13 mouse cellular contexts compared by ENCODE assay signal in genomic region chr6:145713241-145714114, GRCm38 (mm10). TPM values are rescaled to one million over a fixed set of nuclear protein-coding genes. Genes with fewer than 3 reads are reported as not detected.
DNase-seq lines count a peak whose midpoint lies in the region; ATAC-seq and TF ChIP-seq lines count a peak whose summit lies in the region.
"Had no signal": no experiment of that assay in that cellular context is flagged by ENCODE, and none has a peak within 500 bp of the region (broad histone marks: within the 10 kb centered on the region; RNA-seq: fewer than 3 reads in every experiment).

No protein-coding gene starts in this region.

- H3K9me3 ChIP-seq in heart, embryonic 10.5 days: no peaks in the 10 kb centered on the region
- H3K9me3 ChIP-seq in heart, embryonic 12.5 days (replicated peaks): no peaks in the 10 kb centered on the region
- H3K9me3 ChIP-seq in ES-Bruce4 (replicated peaks; ENCODE audit: control insufficient read depth, insufficient read depth, low read length, poor library complexity, severe bottlenecking): peaks cover 5% of the 10 kb centered on the region
- no peaks in the 10 kb centered on the region for H3K9me3 ChIP-seq in midbrain, embryonic 16.5 days (replicated peaks; ENCODE audit: control insufficient read depth, low read length, poor library complexity, severe bottlenecking)
- H3K9me3 ChIP-seq: embryonic facial prominence, embryonic 15.5 days had no signal

- TF ChIP-seq EP300 in ES-Bruce4 (IDR thresholded peaks at IDR 0.05; ENCODE audit: insufficient read depth, low read depth, low read length): peak; percentile 87

- no peak overlapping the region for H3K4me2 ChIP-seq in heart, embryonic 12.5 days
- H3K4me2 ChIP-seq in midbrain, embryonic 16.5 days (ENCODE audit: low read length): no peak overlapping the region
- H3K4me2 ChIP-seq: embryonic facial prominence, embryonic 15.5 days had no signal

- H3K9ac ChIP-seq in heart, embryonic 12.5 days: no peak overlapping the region
- H3K9ac ChIP-seq in ES-Bruce4 (ENCODE audit: low read depth, poor library complexity, severe bottlenecking): no peak overlapping the region
- no peak overlapping the region for H3K9ac ChIP-seq in midbrain, embryonic 16.5 days (ENCODE audit: low read depth, low read length)
- H3K9ac ChIP-seq: embryonic facial prominence, embryonic 15.5 days had no signal

- no peaks in the 10 kb centered on the region for H3K36me3 ChIP-seq in heart, embryonic 10.5 days
- no peaks in the 10 kb centered on the region for H3K36me3 ChIP-seq in heart, embryonic 12.5 days
- H3K36me3 ChIP-seq in ES-Bruce4 (ENCODE audit: control insufficient read depth, insufficient read depth, low read length, poor library complexity, severe bottlenecking): no peaks in the 10 kb centered on the region
- H3K36me3 ChIP-seq in midbrain, embryonic 16.5 days (ENCODE audit: control insufficient read depth, insufficient read depth, low read length): no peaks in the 10 kb centered on the region
- H3K36me3 ChIP-seq: embryonic facial prominence, embryonic 15.5 days had no signal

- H3K27ac ChIP-seq in heart, embryonic 10.5 days: peak overlapping the region; percentile 73
- no peak overlapping the region for H3K27ac ChIP-seq in heart, embryonic 12.5 days (ENCODE audit: poor library complexity, severe bottlenecking)
- H3K27ac ChIP-seq in ES-Bruce4 (ENCODE audit: insufficient read depth, low read length): peak overlapping the region; percentile 30; the same call in 1 of the 2 replicates
- H3K27ac ChIP-seq in midbrain, embryonic 16.5 days (ENCODE audit: low read length): no peak overlapping the region
- H3K27ac ChIP-seq: embryonic facial prominence, embryonic 15.5 days had no signal

- DNase-seq in heart, embryonic 10.5 days (ENCODE audit: low spot score): no peak
- peak; percentile 47 for DNase-seq in embryo, embryonic 9.5 days (ENCODE audit: extremely low spot score)
- DNase-seq in gastrocnemius, postnatal 25 days: no peak
- no peak for DNase-seq in frontal cortex, postnatal 36 days (ENCODE audit: low spot score in 2 of 2)
- no peak for DNase-seq in left cerebral cortex, adult 18-20 months (ENCODE audit: low spot score in 2 of 2)
- DNase-seq: cerebellum, adult 18-20 months; heart, adult 11 months; right cerebral cortex, adult 18-20 months had no signal

- TF ChIP-seq CTCF in ES-Bruce4 (IDR thresholded peaks at IDR 0.05; ENCODE audit: low read depth, low read length): no peak

- no peak for TF ChIP-seq POLR2A in ES-Bruce4 (IDR thresholded peaks at IDR 0.05; ENCODE audit: insufficient read depth, low read length)

- H3K27me3 ChIP-seq in heart, embryonic 10.5 days (ENCODE audit: insufficient read depth, poor library complexity, severe bottlenecking): no peaks in the 10 kb centered on the region
- no peaks in the 10 kb centered on the region for H3K27me3 ChIP-seq in heart, embryonic 12.5 days (replicated peaks)
- no peaks in the 10 kb centered on the region for H3K27me3 ChIP-seq in ES-Bruce4 (ENCODE audit: control insufficient read depth, insufficient read depth, low read length, poor library complexity, severe bottlenecking)
- no peaks in the 10 kb centered on the region for H3K27me3 ChIP-seq in midbrain, embryonic 16.5 days (ENCODE audit: control insufficient read depth, insufficient read depth, low read depth, low read length)
- H3K27me3 ChIP-seq: embryonic facial prominence, embryonic 15.5 days; Patski had no signal

- 57% methylated on average over 8 of the region's 8 CpGs for WGBS in heart, embryonic 10.5 days
- 56% methylated on average over 8 of the region's 8 CpGs for WGBS in heart, embryonic 12.5 days
- 42% methylated on average over 8 of the region's 8 CpGs for WGBS in midbrain, embryonic 16.5 days

- ATAC-seq in heart, embryonic 12.5 days (ENCODE audit: insufficient number of reproducible peaks, low FRiP score): no peak
- peak; percentile 56; the same call in 1 of the 2 replicates for ATAC-seq in midbrain, embryonic 16.5 days
- ATAC-seq: Patski had no signal

- no peak overlapping the region for H3K4me3 ChIP-seq in heart, embryonic 10.5 days
- H3K4me3 ChIP-seq in heart, embryonic 12.5 days: no peak overlapping the region
- no peak overlapping the region for H3K4me3 ChIP-seq in ES-Bruce4 (ENCODE audit: low read depth, low read length)
- no peak overlapping the region for H3K4me3 ChIP-seq in midbrain, embryonic 16.5 days (ENCODE audit: low read depth, low read length)
- H3K4me3 ChIP-seq: embryonic facial prominence, embryonic 15.5 days had no signal

- peaks cover 9% of the 10 kb centered on the region for H3K4me1 ChIP-seq in heart, embryonic 10.5 days
- peaks cover 8% of the 10 kb centered on the region; the same call in 1 of the 2 replicates for H3K4me1 ChIP-seq in heart, embryonic 12.5 days (replicated peaks)
- peaks cover 3% of the 10 kb centered on the region for H3K4me1 ChIP-seq in ES-Bruce4 (ENCODE audit: control insufficient read depth, insufficient read depth, low read length)
- H3K4me1 ChIP-seq in midbrain, embryonic 16.5 days (ENCODE audit: control insufficient read depth, insufficient read depth, low read length): peaks cover 6% of the 10 kb centered on the region; the same call in 1 of the 2 replicates
- H3K4me1 ChIP-seq: embryonic facial prominence, embryonic 15.5 days had no signal

RNA-seq across cellular contexts. Expression of gene Rassf8, which starts 33.1 kb away (rescaled TPM):
- polyA plus RNA-seq in heart, embryonic 10.5 days (2016; fragmentation: Nextera tagmentation; extraction: Ambion mirVana): 7.2 and 8.6 TPM in 2 replicates
- polyA plus RNA-seq in heart, embryonic 12.5 days (2016; fragmentation: Nextera tagmentation; extraction: Ambion mirVana): 8.8 and 10.6 TPM in 2 replicates
- 13.8 and 20.8 TPM in 2 replicates for polyA plus RNA-seq in ES-Bruce4 (2011; ENCODE audit: insufficient read depth, insufficient read length, low read depth, missing spikeins)
- polyA plus RNA-seq in midbrain, embryonic 16.5 days (2015; fragmentation: Nextera tagmentation; extraction: Ambion mirVana): 5.0 and 6.0 TPM in 2 replicates
- 10 to 100 TPM; 27.2 to 35.6 TPM for total RNA-seq in gastrocnemius, postnatal 25 days (2021)
- total RNA-seq in left cerebral cortex, adult 18-20 months (2021): 10 to 100 TPM; 16.3 to 18.9 TPM

Comparison
In these comparisons a context has a peak if more than half of its experiments do, and no peak if none do; other contexts are left out.
1. H3K27ac ChIP-seq: peak in heart, embryonic 10.5 days (single experiment) and ES-Bruce4 (single experiment); none in heart, embryonic 12.5 days (single experiment) and midbrain, embryonic 16.5 days (single experiment).